Mouse (Mus musculus): ENCODE results near the gene Hoxd11. TPM values are rescaled to one million over a fixed set of nuclear protein-coding genes. Genes with fewer than 3 reads are reported as not detected.

Hoxd11 gene
- polyA plus RNA-seq, 1 experiment from 2014 or later: 0.44 TPM

GRCm38 (mm10) chr2:74676376-74677052, 2.8 kb upstream of the Hoxd11 start:
- ATAC-seq (replicated peaks; ENCODE audit: low FRiP score) (no peak), DNase-seq (ENCODE audit: low spot score) (peak; percentile 30)
- Histone ChIP-seq H3K9me3 (ENCODE audit: control insufficient read depth, low read length) (no peaks in the 10 kb centered on the region), H3K9ac (ENCODE audit: low read depth, low read length) (no peak overlapping the region), H3K4me1 (replicated peaks; ENCODE audit: control insufficient read depth, insufficient read depth, low read length) (no peaks in the 10 kb centered on the region), H3K36me3 (ENCODE audit: control insufficient read depth, insufficient read depth, low read length) (no peaks in the 10 kb centered on the region), H3K27me3 (replicated peaks; ENCODE audit: control insufficient read depth, insufficient read depth, low read length) (peaks cover 100% of the 10 kb centered on the region), H3K4me2 (no peak overlapping the region), H3K27ac (ENCODE audit: low read depth, low read length) (no peak overlapping the region), H3K4me3 (ENCODE audit: low read depth, low read length) (no peak overlapping the region)
- 4% methylated on average over 9 of the region's 9 CpGs for WGBS

GRCm38 (mm10) chr2:74677106-74677505, 2.3 kb upstream of the Hoxd11 start:
- 9% methylated on average over 2 of the region's 2 CpGs for WGBS
- Histone ChIP-seq H3K4me3 (ENCODE audit: low read depth, low read length) (no peak overlapping the region), H3K9ac (ENCODE audit: low read depth, low read length) (no peak overlapping the region), H3K9me3 (ENCODE audit: control insufficient read depth, low read length) (no peaks in the 10 kb centered on the region), H3K27ac (ENCODE audit: low read depth, low read length) (no peak overlapping the region), H3K36me3 (ENCODE audit: control insufficient read depth, insufficient read depth, low read length) (no peaks in the 10 kb centered on the region), H3K4me2 (no peak overlapping the region), H3K27me3 (replicated peaks; ENCODE audit: control insufficient read depth, insufficient read depth, low read length) (peaks cover 100% of the 10 kb centered on the region), H3K4me1 (replicated peaks; ENCODE audit: control insufficient read depth, insufficient read depth, low read length) (0 out of 2 replicates have a peak, but pooled peaks cover 3% of the 10 kb centered on the region)
- no peak for DNase-seq (ENCODE audit: low spot score)
- no peak for ATAC-seq (replicated peaks; ENCODE audit: low FRiP score)

- Histone ChIP-seq H3K9ac (ENCODE audit: low read depth, low read length) (no peak overlapping the region), H3K9me3 (ENCODE audit: control insufficient read depth, low read length) (no peaks in the 10 kb centered on the region), H3K27me3 (replicated peaks; ENCODE audit: control insufficient read depth, insufficient read depth, low read length) (peaks cover 100% of the 10 kb centered on the region), H3K27ac (ENCODE audit: low read depth, low read length) (no peak overlapping the region), H3K4me3 (ENCODE audit: low read depth, low read length) (no peak overlapping the region), H3K4me1 (replicated peaks; ENCODE audit: control insufficient read depth, insufficient read depth, low read length) (peaks cover 7% of the 10 kb centered on the region; the same call in 1 of the 2 replicates), H3K36me3 (ENCODE audit: control insufficient read depth, insufficient read depth, low read length) (no peaks in the 10 kb centered on the region), H3K4me2 (peak overlapping the region; percentile 6; the same call in 1 of the 2 replicates)
- no peak for ATAC-seq (replicated peaks; ENCODE audit: low FRiP score)
- 2% methylated on average over 26 of the region's 26 CpGs for WGBS
- no peak for DNase-seq (ENCODE audit: low spot score)
Measured at GRCm38 (mm10) chr2:74679596-74679971, 227 bp downstream of the Hoxd11 start.

- Histone ChIP-seq H3K4me2 (peak overlapping the region; percentile 6; the same call in 1 of the 2 replicates), H3K27ac (ENCODE audit: low read depth, low read length) (no peak overlapping the region), H3K4me3 (ENCODE audit: low read depth, low read length) (no peak overlapping the region), H3K4me1 (replicated peaks; ENCODE audit: control insufficient read depth, insufficient read depth, low read length) (peaks cover 7% of the 10 kb centered on the region; the same call in 1 of the 2 replicates), H3K36me3 (ENCODE audit: control insufficient read depth, insufficient read depth, low read length) (no peaks in the 10 kb centered on the region), H3K27me3 (replicated peaks; ENCODE audit: control insufficient read depth, insufficient read depth, low read length) (peaks cover 100% of the 10 kb centered on the region), H3K9me3 (ENCODE audit: control insufficient read depth, low read length) (no peaks in the 10 kb centered on the region), H3K9ac (ENCODE audit: low read depth, low read length) (no peak overlapping the region)
- ATAC-seq (replicated peaks; ENCODE audit: low FRiP score) (no peak), DNase-seq (ENCODE audit: low spot score) (no peak)
- WGBS: 2% methylated on average over 23 of the region's 23 CpGs
Measured at GRCm38 (mm10) chr2:74679980-74680379, 623 bp downstream of the Hoxd11 start.

GRCm38 (mm10) chr2:74680561-74681398, 1.4 kb downstream of the Hoxd11 start:
- Histone ChIP-seq H3K36me3 (ENCODE audit: control insufficient read depth, insufficient read depth, low read length) (no peaks in the 10 kb centered on the region), H3K27ac (ENCODE audit: low read depth, low read length) (no peak overlapping the region), H3K9ac (ENCODE audit: low read depth, low read length) (no peak overlapping the region), H3K27me3 (replicated peaks; ENCODE audit: control insufficient read depth, insufficient read depth, low read length) (peaks cover 100% of the 10 kb centered on the region), H3K4me1 (replicated peaks; ENCODE audit: control insufficient read depth, insufficient read depth, low read length) (peaks cover 7% of the 10 kb centered on the region; the same call in 1 of the 2 replicates), H3K4me3 (ENCODE audit: low read depth, low read length) (no peak overlapping the region), H3K9me3 (ENCODE audit: control insufficient read depth, low read length) (no peaks in the 10 kb centered on the region), H3K4me2 (no peak overlapping the region)
- no peak for DNase-seq (ENCODE audit: low spot score)
- 1% methylated on average over 21 of the region's 21 CpGs for WGBS
- ATAC-seq (replicated peaks; ENCODE audit: low FRiP score): no peak

- Histone ChIP-seq H3K4me1 (replicated peaks; ENCODE audit: control insufficient read depth, insufficient read depth, low read length) (peaks cover 7% of the 10 kb centered on the region; the same call in 1 of the 2 replicates), H3K4me3 (ENCODE audit: low read depth, low read length) (peak overlapping the region; percentile 14; the same call in 1 of the 2 replicates), H3K9ac (ENCODE audit: low read depth, low read length) (no peak overlapping the region), H3K36me3 (ENCODE audit: control insufficient read depth, insufficient read depth, low read length) (no peaks in the 10 kb centered on the region), H3K9me3 (ENCODE audit: control insufficient read depth, low read length) (no peaks in the 10 kb centered on the region), H3K27me3 (replicated peaks; ENCODE audit: control insufficient read depth, insufficient read depth, low read length) (peaks cover 99% of the 10 kb centered on the region), H3K4me2 (peak overlapping the region; percentile 31), H3K27ac (ENCODE audit: low read depth, low read length) (no peak overlapping the region)
- ATAC-seq (replicated peaks; ENCODE audit: low FRiP score): no peak; the same call in 1 of the 2 replicates
- whole genome bisulfite sequencing: 2% methylated on average over 76 of the region's 78 CpGs
- no peak for DNase-seq (ENCODE audit: low spot score)
Measured at GRCm38 (mm10) chr2:74681594-74682531, 2.5 kb downstream of the Hoxd11 start.

- Histone ChIP-seq H3K4me3 (ENCODE audit: low read depth, low read length) (peak overlapping the region; percentile 14; the same call in 1 of the 2 replicates), H3K27ac (ENCODE audit: low read depth, low read length) (no peak overlapping the region), H3K27me3 (replicated peaks; ENCODE audit: control insufficient read depth, insufficient read depth, low read length) (peaks cover 99% of the 10 kb centered on the region), H3K9ac (ENCODE audit: low read depth, low read length) (no peak overlapping the region), H3K4me1 (replicated peaks; ENCODE audit: control insufficient read depth, insufficient read depth, low read length) (peaks cover 7% of the 10 kb centered on the region; the same call in 1 of the 2 replicates), H3K4me2 (peak overlapping the region; percentile 25; the same call in 1 of the 2 replicates), H3K36me3 (ENCODE audit: control insufficient read depth, insufficient read depth, low read length) (no peaks in the 10 kb centered on the region), H3K9me3 (ENCODE audit: control insufficient read depth, low read length) (no peaks in the 10 kb centered on the region)
- ATAC-seq (replicated peaks; ENCODE audit: low FRiP score): no peak
- peak; percentile 31 for DNase-seq (ENCODE audit: low spot score)
- WGBS: 2% methylated on average over 33 of the region's 51 CpGs
Measured at GRCm38 (mm10) chr2:74682796-74683195, 3.4 kb downstream of the Hoxd11 start.

GRCm38 (mm10) chr2:74683471-74683951, 4.2 kb downstream of the Hoxd11 start:
- peak; percentile 39 for DNase-seq (ENCODE audit: low spot score)
- Histone ChIP-seq H3K9me3 (ENCODE audit: control insufficient read depth, low read length) (no peaks in the 10 kb centered on the region), H3K36me3 (ENCODE audit: control insufficient read depth, insufficient read depth, low read length) (no peaks in the 10 kb centered on the region), H3K27me3 (replicated peaks; ENCODE audit: control insufficient read depth, insufficient read depth, low read length) (peaks cover 99% of the 10 kb centered on the region), H3K4me2 (no peak overlapping the region), H3K4me3 (ENCODE audit: low read depth, low read length) (no peak overlapping the region), H3K9ac (ENCODE audit: low read depth, low read length) (no peak overlapping the region), H3K4me1 (replicated peaks; ENCODE audit: control insufficient read depth, insufficient read depth, low read length) (peaks cover 7% of the 10 kb centered on the region; the same call in 1 of the 2 replicates), H3K27ac (ENCODE audit: low read depth, low read length) (no peak overlapping the region)
- WGBS: under 1% methylated on average over 18 of the region's 18 CpGs
- ATAC-seq (replicated peaks; ENCODE audit: low FRiP score): no peak
